Mouse (Mus musculus) ZHBTc4 (cell line): ENCODE results near the gene Hira.
A peak's percentile ranks its signal among the peaks of the same experiment; 100 is the strongest.
"Not testable (repeated sequence)": the region's sequence is repeated elsewhere in the genome, so short reads cannot be mapped to it uniquely, and the experiment has no call there.

ENCODE experiments used
- DNase-seq: peaks from one replicate; pipeline ENCODE4 v3.0.0-alpha.2; 2011; ENCODE audit warnings: low read depth, low spot score

Hira gene

DNA sequence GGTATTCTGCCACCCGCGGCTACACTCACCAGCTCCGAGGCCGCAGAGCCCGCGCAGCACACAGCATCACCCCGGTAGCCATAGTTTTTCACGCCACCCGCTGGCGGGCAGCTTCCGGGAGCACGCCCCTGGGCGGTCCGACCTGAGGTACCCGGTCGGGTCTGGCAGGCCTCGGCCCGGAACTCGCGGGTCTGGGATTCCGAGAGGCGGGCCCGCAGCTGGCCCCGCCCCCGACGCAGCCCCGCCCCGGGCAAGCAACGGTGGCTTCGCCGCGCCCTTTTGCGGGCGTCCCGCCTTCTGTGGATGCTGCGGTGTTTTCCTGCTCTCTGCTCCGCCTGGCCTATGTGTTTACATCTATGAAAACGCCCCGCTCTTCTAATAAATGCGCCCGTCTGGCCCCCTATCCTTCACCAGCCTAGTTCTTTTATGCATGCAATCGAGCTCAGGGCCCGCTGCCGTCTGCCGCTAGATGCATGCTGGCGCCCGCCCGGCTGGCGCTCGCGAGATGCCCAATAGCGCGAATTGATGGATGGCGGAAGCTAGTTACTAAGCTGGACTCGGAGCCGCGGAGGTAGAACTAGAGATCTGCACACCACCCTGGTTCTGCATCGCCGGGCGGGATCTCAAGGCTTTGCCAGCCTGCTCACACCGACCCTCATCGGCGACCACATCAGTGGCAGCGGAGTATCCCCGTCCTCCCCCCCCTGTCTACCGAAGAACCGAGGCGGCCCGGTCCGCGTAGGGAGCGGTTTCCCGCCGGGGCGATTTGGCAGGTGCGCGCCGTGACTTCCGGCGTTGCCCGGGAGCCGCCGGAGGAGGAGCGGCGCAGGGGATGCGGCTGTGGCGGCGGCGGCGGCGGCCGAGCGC, at the start of gene Hira, which contains the start of gene Mrpl40:
TSS of gene Hira (plus strand) at position 596 of the 867 bp plus-strand sequence.
TSS of gene Mrpl40 (minus strand) at position 421 of the 867 bp plus-strand sequence.
- peak; percentile 99 for DNase-seq

DNA sequence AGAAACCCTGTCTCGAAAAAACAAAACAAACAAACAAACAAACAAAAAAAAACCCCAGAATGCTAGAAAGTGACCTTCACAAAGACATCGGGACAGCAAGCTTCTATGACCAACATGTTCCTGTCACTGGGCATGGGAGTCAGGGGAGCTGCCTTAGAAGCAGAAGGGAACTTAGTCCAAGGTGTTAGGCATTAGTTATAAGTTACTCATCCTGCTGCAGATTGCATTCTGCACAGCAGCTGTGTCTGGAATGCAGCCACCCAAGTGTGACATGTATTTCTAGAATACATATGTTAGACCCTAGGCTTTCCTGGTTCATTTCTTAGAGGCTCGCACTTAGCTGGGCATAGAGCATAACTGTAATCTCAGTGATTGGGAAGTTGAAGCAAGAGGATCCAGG, 48.2 kb upstream of the Hira start:
- no peak for DNase-seq

DNA sequence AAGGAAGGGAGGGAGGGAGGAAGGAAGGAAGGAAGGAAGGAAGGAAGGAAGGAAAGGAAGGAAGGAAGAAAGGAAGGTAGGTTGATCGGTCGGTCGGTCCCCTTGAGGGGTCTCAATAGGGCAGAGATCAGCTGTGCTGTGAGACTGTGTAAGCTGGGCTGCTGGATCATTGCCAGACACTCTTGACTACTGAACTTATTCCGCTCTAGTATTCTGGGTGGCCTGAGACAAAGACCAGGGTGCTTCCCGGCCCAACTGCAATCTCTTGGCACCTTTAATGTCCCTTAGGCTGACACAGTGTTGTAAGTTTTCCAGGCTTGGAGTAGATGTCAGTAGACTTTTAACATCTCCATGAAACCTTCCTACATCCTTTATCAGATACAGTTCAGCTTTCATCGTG, 47.7 kb upstream of the Hira start:
- no peak for DNase-seq

DNA sequence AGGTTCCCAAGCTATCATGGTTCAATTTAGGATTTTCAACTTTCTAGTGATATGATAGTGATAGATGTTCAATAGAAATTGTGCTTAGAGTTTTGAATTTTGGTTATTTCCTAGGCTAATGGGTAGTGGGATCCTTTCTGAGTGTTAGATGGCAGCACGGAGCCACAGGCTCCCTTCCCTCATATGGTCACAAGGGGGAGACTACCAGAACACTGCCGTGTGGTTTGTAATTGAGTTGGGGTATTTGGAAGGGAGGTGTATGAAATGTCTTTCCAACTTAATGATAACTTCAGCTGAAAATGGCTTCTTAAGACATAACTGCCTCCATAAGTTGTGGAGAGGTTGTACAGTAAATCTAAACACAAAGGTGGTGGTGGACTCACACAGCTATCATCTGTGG, 43.4 kb upstream of the Hira start:
- no peak for DNase-seq

DNA sequence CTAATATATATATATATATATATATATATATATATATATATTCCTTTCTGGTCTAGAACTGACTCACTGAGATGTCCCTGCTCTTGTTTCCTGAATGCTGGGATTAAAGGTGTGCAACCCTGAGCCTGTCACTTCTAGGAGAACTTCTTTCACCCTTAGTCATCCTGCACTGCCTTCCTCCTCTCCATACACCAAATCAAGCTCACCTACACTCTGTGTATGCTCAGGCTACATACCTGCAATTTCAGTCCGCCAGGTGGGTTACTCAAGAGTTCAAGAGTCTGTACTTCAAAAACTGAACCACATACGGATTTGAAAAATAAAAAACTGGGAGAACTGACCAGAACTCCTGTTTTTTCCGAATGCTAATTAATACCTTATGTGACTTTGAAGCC, 40.8 kb upstream of the Hira start:
- no peak for DNase-seq

DNA sequence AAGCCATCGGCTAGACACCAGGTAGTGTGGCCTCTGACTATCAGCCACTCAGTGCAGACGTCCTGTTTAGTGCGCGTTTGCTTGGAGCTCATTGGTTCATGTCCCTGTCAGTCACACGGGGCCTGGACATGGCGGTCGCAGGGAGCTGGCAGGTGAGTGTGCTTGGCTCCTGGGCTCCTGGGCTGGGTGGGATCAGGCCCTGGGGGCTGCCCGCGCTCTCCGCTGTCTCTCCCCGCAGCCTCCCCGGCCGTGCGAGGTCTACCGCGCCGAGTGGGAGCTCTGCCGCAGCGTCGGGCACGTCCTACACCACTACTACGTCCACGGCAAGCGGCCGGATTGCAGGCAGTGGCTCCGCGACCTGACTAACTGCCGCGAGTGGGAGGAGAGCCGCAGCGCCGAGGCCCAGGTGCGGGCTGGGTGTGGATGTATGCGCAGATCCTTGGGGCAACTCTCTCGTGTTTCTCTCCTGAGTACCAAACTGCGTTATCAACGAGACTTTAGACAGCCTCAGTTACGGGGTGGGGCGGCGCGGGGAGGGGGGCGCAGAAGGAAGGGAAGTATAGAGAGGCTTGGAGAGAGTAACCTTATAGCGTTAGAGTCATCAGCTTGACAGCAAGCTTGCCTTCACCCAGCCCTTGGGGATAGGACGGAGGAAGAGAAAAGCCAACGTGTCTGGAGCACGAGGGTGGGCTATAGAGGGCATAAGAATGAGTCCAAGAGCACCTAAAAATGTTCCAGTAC, 40.2 kb upstream of the Hira start, which contains the start of the genes 2510002D24Rik and Gm28539:
TSS of gene 2510002D24Rik (plus strand) at position 111 of the 741 bp plus-strand sequence.
TSS of gene Gm28539 (plus strand) at position 117 of the 741 bp plus-strand sequence.
- DNase-seq, result peak; percentile 99

DNA sequence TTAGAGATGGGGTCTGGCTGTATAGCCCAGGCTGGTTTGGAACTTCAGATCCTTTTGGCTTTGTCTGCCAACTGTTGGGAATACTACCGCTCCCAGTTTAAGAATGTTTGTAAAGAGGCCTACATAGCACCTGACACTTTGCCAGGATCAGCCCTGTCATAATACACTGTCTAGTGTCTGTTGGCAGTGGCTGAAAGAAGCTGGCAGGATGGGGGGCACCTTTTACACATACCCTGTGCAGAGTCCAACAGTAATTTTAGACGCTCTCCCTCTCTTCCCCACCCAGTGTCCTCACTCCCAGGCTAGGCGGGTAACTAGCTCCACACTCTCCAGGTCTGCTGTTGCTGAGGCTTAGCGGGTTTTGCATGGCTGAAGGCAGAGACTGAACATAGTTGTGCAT, 38.5 kb upstream of the Hira start:
- no peak for DNase-seq

DNA sequence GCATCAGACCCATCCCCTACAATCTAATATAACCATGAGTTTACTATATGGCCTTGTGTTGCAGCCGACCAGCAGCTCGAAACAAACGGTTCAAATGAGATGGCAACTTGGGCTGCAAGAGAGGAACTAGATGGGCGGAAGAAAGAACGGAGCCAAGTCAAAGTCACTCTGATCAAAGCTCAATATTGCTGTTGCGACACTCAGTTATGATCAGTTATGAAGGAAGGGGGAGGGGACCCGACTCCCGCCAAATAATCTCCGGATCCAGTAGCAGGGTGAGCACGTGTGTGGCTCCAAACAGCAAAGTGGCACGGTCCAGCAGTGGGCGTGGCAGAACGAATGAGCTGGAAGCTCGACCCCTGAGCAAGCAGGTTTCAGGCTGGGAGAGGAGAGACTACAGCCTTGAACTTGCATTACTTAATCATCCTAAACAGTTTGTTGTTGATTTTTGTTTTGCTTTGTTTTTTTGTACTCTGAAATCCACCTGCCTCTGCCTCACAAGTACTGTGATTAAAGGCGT, 30.5 kb upstream of the Hira start:
- peak; percentile 59 for DNase-seq

DNA sequence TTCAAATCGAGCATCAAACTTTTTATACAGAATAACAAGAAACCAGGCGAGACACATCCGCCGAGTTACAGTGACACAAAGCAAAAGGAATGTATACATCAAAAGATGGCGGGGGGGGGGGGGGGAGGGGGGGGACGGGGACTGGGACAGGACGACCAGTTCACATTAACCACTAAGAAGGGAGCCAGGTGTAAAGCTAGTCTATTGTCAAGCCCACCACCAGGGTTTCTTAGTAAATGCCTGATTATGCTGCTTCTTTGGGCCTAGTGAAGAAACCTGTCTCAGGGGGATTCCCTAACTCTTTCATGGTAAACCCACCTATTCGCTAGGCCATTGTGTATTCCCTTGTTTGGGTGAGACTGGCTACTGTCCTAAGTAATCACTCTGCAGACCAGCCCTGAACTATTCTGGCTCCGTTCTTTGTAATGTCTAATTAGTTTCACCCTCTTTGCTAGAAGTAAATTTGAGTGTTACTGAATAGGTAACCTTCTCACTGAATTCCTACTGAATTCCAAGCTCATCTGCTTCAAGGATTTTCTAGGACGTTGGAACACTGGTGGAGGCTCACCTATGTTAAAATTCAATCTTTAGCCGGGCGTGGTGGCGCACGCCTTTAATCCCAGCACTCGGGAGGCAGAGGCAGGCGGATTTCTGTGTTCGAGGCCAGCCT, 27.2 kb upstream of the Hira start:
- DNase-seq, result peak; percentile 84

DNA sequence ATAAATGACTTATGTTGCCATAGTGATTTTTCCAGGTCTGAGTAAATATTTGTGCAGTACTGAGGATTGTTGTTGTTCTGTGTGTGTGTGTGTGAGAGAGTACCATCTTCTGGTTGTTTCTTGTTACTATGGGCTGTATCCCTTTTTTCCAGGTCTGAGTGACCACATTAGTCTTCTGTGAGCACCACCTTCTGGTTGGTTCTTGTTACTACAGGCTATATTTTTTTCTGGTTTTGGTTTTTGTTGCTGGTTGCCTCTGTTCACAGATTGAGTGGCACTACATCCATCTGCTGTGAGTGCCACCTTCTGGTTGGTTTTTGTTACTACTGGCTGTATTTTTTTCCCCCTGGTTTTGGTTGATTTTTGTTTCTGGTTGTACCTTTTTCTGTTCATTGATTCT, 18.3 kb upstream of the Hira start:
- peak; percentile 96 for DNase-seq

DNA sequence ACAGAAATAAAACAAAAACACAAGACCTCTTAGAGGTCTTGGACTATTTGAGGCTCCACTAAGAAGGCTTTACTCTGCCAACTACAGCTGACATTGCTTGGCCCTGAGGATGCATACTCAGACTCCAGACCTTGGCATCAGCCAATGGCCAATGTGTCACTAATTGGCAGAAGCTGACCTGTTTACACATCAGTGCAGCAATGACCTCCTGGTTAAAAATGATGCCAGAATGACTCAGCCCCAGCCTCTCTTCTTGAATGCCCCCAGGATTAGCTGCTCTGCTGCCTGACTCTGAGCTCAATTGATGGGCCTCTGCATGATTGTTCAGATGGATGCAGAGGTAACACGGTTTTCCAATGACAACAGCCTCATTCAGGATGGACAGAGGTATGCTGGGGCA, 16.7 kb upstream of the Hira start:
- no peak for DNase-seq

DNA sequence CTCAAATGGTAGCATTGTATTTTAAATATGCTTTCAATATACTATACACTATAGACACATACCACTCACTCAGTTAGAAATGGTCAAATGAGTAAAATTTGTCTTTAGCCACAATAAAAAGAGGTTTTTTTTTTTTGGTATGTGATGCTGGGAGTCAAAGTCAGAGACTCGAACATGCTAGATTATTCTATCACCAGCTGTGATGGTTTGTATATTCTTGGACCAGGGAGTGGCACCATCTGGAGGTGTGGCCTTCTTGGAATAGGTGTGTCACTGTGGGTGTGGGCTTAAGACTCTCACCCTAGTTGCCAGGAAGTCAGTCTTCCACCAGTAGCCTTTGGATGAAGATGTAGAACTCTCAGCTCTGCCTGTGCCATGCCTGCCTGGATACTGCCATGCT, 6.3 kb upstream of the Hira start:
- not testable (repeated sequence) for DNase-seq

DNA sequence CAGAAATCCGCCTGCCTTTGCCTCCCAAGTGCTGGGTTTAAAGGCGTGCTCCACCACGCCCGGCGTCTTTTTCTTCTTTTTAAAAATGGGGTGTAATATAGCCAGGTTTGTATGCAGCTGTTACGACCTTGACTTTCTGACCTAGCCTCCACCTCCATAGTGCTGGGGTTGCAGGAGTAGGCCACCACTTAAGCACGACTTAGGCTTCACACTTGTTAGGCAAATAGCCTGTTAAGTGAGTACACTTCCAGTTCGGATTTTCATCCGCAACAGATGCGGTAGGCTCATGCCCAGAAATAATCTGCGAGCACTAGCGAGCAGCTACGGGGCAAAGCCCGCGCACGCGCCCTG, 771 bp upstream of the Hira start:
- no peak for DNase-seq

DNA sequence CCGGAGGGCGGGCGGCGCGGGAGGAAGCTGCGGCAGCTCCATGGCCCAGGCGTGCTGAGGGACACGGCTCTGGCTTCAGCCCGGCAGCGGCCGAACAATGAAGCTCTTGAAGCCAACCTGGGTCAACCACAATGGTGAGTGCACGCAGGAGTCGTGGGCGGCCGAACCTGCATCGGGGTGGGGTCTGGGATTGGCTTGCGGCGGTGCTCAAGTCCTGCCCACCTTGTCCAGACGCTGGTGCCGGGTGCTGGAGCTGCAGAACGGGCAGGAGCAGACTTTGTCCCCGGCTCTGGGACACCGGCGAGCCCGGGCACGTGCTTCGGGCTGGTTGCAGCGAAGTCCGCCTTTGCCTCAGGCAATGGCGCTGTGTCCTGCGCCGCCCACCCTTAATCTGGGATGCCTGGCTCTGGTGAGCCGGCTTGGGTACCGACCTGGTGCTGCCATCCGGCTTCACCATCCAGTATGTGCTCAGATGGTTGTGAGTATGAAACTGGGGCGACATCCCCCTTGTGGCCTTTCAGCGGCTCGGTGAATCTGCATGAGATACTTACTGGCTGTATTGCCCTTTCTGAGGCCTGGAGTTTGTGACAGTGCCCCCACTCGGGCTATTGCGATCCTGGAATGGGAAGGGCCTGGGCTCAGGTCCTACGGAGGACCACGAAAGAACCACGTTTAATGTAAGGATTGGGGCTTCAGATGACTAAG, 701 bp downstream of the Hira start:
- peak; percentile 93 for DNase-seq

DNA sequence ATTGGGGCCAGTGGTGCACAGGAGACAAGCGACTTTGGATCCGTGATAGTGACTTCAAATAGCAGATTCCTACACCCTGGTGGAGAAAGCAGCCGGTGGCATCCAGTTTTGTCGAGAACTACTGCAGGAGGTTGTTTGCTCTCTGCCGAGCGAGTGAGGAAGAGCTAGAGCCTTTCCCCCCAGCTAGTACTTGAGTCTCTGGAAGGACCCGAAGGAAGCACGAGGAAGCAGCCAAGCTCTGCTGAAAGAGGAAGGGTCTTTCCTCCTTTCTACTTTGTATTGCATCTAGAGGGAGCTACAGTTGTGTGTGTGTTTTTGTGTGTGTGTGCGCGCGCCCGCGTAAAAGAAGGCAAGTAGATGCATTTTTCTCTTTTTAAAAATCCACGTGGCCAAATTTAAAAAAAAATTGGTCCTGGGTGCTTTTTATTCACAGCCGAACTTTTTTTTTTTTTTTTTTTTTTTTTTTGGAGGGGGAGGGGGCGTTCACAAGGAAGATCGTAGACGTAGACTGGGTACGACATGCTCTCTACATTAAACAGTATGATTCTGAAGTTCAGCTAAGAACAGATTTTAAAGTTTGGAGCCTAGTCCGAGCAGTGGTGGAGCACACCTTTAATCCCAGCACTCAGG, 1.4 kb downstream of the Hira start:
- DNase-seq, result peak; percentile 87

DNA sequence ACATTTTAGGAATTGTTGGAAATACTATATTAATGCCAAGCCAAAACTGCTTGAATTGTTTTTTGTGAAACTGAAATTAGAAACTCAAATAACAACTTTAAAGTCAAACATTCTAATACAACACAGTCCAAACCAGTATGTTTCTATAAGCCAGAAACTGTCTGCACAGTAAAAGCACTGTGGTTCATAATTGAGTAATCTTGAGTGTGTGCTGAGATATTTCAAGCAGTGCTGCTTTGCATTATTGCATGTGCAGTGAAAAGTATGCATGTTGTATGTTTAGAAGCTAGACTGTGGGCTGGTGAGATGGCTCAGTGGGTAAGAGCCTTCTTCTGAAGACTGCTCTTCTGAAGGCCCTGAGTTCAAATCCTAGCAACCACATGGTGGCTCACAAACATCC, 7.2 kb downstream of the Hira start:
- DNase-seq, result no peak

DNA sequence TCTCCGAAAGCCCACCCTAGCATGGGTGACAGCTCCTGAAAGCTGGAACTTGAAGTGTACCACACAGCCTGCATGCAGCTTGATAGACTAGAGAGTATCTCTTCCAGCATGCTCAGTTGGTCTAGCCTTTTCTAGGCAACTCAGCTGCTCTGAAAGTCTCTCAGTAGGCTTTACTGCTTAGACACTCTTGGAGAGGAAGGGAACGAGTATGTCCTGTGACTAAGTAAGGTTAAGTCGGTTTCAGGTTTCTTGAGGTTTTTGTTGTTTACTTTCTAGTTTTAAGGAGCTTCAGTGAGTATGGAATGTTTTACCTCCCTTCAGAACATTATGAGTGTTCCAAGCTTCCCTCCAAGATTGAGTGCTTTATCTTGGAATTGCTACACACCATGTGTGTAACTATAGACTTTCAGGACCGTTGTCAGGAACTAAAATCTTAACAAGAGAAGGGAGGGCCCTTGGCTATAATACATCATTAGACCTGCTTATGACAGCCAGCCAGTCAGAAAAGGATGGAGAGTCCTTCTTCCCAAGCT, 17.1 kb downstream of the Hira start:
- DNase-seq, result no peak

DNA sequence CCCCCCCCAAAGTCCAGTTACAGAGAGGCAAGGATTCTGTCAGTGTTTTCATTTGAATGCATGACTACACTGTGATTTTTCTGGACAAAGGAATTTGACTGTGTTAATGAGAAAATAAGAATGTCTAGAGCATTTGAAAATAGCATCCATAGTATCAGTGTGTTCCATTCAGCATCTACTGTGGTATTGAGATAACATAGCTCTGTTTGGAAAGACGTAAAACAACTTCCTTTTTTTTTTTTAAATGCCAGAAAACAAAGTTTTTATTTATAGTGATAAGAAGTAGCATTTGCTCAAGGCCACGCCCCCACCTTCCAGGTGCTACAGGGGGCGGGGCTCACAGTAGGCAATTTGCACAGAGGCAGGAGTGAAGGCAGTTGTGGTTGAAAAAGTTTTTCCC, 18.4 kb downstream of the Hira start:
- DNase-seq, result peak; percentile 39

DNA sequence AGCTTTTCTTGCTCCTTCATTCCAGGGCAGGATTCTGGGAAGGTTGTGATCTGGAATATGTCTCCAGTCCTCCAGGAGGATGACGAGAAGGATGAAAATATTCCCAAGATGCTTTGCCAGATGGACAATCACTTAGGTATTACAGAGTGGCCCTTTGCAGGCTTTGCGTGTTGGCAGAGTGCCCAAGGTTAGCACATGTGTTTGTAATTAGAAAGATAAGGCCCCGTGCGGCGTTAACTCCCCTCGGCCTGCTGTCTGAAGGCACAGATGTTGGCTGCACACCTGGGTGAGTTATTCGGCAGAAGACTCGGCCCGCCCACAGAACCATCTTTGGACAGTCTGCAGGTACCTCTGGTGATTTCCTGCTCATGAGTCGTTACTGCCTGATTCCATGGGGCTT, 19.6 kb downstream of the Hira start:
- no peak for DNase-seq

DNA sequence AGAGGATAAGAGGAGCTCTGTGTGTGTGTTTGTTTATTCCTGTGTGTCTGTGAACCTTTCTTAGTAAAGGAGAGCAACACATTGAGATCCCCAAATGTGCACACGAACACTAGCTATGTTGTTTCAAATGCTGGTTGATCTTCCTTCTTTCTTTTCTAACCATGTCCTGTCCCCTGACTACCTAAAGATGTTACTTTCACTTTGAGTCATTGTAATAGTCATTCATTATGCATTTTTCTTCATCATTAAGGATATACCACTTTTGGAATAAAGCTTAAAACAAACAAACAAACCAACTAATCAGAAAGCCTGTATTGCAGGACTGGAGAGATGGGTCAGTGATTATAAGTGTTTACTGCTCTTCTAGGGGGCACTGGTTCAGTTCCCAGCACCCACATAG, 28.8 kb downstream of the Hira start:
- no peak for DNase-seq

DNA sequence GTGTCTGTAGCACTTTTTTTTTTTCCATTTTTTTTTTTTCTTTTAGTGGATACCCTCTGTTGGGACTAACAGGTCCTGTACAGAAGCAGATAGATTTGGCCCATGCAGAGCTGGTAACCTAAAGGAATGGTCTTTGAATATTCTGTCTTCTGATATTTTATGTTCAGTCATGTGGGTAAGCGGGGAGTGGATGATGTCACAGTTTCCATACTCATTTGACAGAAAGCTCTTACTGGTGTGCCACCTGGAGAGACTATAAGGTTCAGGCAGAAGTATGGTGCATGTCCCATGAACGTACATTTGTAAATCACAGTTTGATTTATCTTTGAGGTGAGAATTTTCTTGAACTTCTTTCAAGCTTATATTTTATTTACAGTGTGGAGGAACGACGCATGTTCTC, 39.2 kb downstream of the Hira start:
- DNase-seq, result no peak
